Comparison of ENCODE assay signal across 11 mouse cellular contexts in the genomic region with DNA sequence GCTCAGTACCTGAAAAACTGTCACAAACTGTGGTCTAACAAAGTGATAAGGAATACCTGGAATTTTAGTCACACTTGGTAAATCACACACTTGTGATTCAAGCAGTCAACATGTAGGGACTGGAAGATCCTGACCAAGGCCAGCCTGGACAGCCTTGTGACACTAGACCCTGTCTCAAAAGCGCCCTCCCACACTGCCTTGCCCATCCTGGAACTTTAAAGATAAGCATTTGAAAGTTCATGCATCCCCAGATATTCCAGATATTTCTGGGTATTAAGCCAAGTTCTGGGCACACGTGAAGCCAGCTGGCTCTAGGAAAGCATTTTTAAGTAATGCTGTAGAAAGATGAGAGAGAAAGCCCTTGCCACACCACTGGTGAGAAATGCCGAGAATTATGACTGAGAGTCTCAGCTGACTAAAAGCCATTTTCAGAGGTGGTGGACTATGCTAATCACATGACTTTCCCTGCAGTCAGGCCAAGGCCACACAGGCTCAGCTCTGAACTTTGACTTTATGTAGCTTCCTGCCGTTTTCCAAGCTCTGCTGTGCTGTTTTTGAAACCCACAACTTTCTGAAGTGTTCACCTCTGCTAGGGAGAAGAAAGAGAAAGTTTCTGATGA. TPM values are rescaled to one million over a fixed set of nuclear protein-coding genes. Genes with fewer than 3 reads are reported as not detected.
DNase-seq lines count a peak whose midpoint lies in the region; ATAC-seq and TF ChIP-seq lines count a peak whose summit lies in the region.
"Had no signal": no experiment of that assay in that cellular context is flagged by ENCODE, and none has a peak within 500 bp of the region (broad histone marks: within the 10 kb centered on the region; RNA-seq: fewer than 3 reads in every experiment).

No protein-coding gene starts in this region.

- POLR2A ChIA-PET in Patski (lab: Charles Lee), result no interaction called here

- no peaks in the 10 kb centered on the region for H3K9me3 ChIP-seq in intestine, embryonic 16.5 days (ENCODE audit: control insufficient read depth, low read length)
- H3K9me3 ChIP-seq in intestine, embryonic 15.5 days, result no peaks in the 10 kb centered on the region
- H3K9me3 ChIP-seq in midbrain, embryonic 15.5 days, result no peaks in the 10 kb centered on the region
- H3K9me3 ChIP-seq: hindbrain, embryonic 13.5 days had no signal

- peak overlapping the region; percentile 43; the same call in 1 of the 2 replicates for H3K27ac ChIP-seq in intestine, embryonic 16.5 days (ENCODE audit: low read length)
- no peak overlapping the region for H3K27ac ChIP-seq in intestine, embryonic 15.5 days
- H3K27ac ChIP-seq in midbrain, embryonic 15.5 days, result no peak overlapping the region
- H3K27ac ChIP-seq: hindbrain, embryonic 13.5 days had no signal

- H3K4me3 ChIP-seq in intestine, embryonic 16.5 days (ENCODE audit: low read length), result no peak overlapping the region
- H3K4me3 ChIP-seq in intestine, embryonic 15.5 days (replicated peaks), result no peak overlapping the region
- H3K4me3 ChIP-seq in midbrain, embryonic 15.5 days, result no peak overlapping the region
- H3K4me3 ChIP-seq: hindbrain, embryonic 13.5 days had no signal

- in situ Hi-C loops in Patski (cut with MboI; ENCODE audit: low pct_unique_long_range_greater_than_20kb), result no loop called here

- no peak for TF ChIP-seq CTCF in Patski (IDR thresholded peaks at IDR 0.05)

- H3K36me3 ChIP-seq in intestine, embryonic 16.5 days (ENCODE audit: control insufficient read depth, insufficient read depth, low read length), result no peaks in the 10 kb centered on the region
- no peaks in the 10 kb centered on the region for H3K36me3 ChIP-seq in intestine, embryonic 15.5 days
- no peaks in the 10 kb centered on the region for H3K36me3 ChIP-seq in midbrain, embryonic 15.5 days (replicated peaks)
- H3K36me3 ChIP-seq: hindbrain, embryonic 13.5 days had no signal

- 53% methylated on average over 4 of the region's 4 CpGs for WGBS in intestine, embryonic 16.5 days
- WGBS in intestine, embryonic 15.5 days, result 64% methylated on average over 4 of the region's 4 CpGs
- WGBS in midbrain, embryonic 15.5 days, result 81% methylated on average over 4 of the region's 4 CpGs

- no peak overlapping the region for H3K9ac ChIP-seq in intestine, embryonic 16.5 days (ENCODE audit: low read depth, low read length)
- H3K9ac ChIP-seq in intestine, embryonic 15.5 days, result no peak overlapping the region
- H3K9ac ChIP-seq in midbrain, embryonic 15.5 days, result no peak overlapping the region
- H3K9ac ChIP-seq: hindbrain, embryonic 13.5 days had no signal

- 0 out of 2 replicates have a peak overlapping the region, but pooled peaks have one; percentile 3 for H3K4me2 ChIP-seq in intestine, embryonic 16.5 days (ENCODE audit: low read depth, low read length)
- no peak overlapping the region for H3K4me2 ChIP-seq in intestine, embryonic 15.5 days (replicated peaks)
- H3K4me2 ChIP-seq in midbrain, embryonic 15.5 days, result no peak overlapping the region
- H3K4me2 ChIP-seq: hindbrain, embryonic 13.5 days had no signal

- no peaks in the 10 kb centered on the region for H3K27me3 ChIP-seq in intestine, embryonic 16.5 days (replicated peaks; ENCODE audit: control insufficient read depth, insufficient read depth, low read length)
- no peaks in the 10 kb centered on the region for H3K27me3 ChIP-seq in intestine, embryonic 15.5 days (replicated peaks)
- H3K27me3 ChIP-seq in Patski, result no peaks in the 10 kb centered on the region
- no peaks in the 10 kb centered on the region for H3K27me3 ChIP-seq in midbrain, embryonic 15.5 days (replicated peaks)

- peak; percentile 20 for DNase-seq in Patski (ENCODE audit: low read depth, low spot score)
- DNase-seq in heart, postnatal 4 days, result peak; percentile 20
- DNase-seq in lung, postnatal 25 days (ENCODE audit: low spot score), result peak; percentile 24
- DNase-seq in spleen, adult 18-20 months, result no peak
- DNase-seq in embryo, embryonic 10.5 days (ENCODE audit: low spot score), result no peak
- DNase-seq: retina, postnatal 1 day had no signal

- CTCF ChIA-PET in Patski (lab: Charles Lee), result interaction anchor here (1.7 to 3.7 kb wide), 2 partner anchors 90 to 101 kb away, joined by 3 to 14 read pairs; no protein-coding TSS in a partner anchor

- peak; percentile 73 for ATAC-seq in intestine, embryonic 16.5 days
- no peak for ATAC-seq in intestine, embryonic 15.5 days
- ATAC-seq in Patski, result no peak
- ATAC-seq in midbrain, embryonic 15.5 days (replicated peaks), result no peak
- ATAC-seq: forebrain, embryonic 16.5 days had no signal

- H3K4me1 ChIP-seq in intestine, embryonic 16.5 days (ENCODE audit: control insufficient read depth, insufficient read depth, low read length), result 0 out of 2 replicates have a peak, but pooled peaks cover 4% of the 10 kb centered on the region
- no peaks in the 10 kb centered on the region for H3K4me1 ChIP-seq in intestine, embryonic 15.5 days (replicated peaks)
- H3K4me1 ChIP-seq in midbrain, embryonic 15.5 days, result no peaks in the 10 kb centered on the region
- H3K4me1 ChIP-seq: hindbrain, embryonic 13.5 days had no signal

RNA-seq across cellular contexts. Expression of a gene that starts 6.5 kb away (rescaled TPM):
- 17.7 and 18.9 TPM in 2 replicates for polyA plus RNA-seq in intestine, embryonic 16.5 days (2015; fragmentation: Nextera tagmentation; extraction: Ambion mirVana)
- polyA plus RNA-seq in intestine, embryonic 15.5 days (2015; fragmentation: Nextera tagmentation; extraction: Ambion mirVana), result 23.5 and 24.2 TPM in 2 replicates
- 27.3 TPM for polyA plus RNA-seq in Patski (2021)
- total RNA-seq in heart, postnatal 4 days (2021), result 10 to 100 TPM; 34.6 to 36.1 TPM
- polyA plus RNA-seq in midbrain, embryonic 15.5 days (2015; fragmentation: Nextera tagmentation; extraction: Ambion mirVana), result 36.9 and 38.3 TPM in 2 replicates

RNA-seq across cellular contexts. Expression of a gene that starts 32.5 kb away (rescaled TPM):
- polyA plus RNA-seq in intestine, embryonic 16.5 days (2015; fragmentation: Nextera tagmentation; extraction: Ambion mirVana), result 39.9 and 44.1 TPM in 2 replicates
- 43.3 and 43.4 TPM in 2 replicates for polyA plus RNA-seq in intestine, embryonic 15.5 days (2015; fragmentation: Nextera tagmentation; extraction: Ambion mirVana)
- polyA plus RNA-seq in Patski (2021), result 54.6 TPM
- 10 to 100 TPM; 34.8 TPM for total RNA-seq in heart, postnatal 4 days (2021)
- polyA plus RNA-seq in midbrain, embryonic 15.5 days (2015; fragmentation: Nextera tagmentation; extraction: Ambion mirVana), result 62.6 and 63.5 TPM in 2 replicates

Comparison
In these comparisons a context has a peak if more than half of its experiments do, and no peak if none do; other contexts are left out.
1. DNase-seq: peak in Patski (single experiment), heart, postnatal 4 days (single experiment) and lung, postnatal 25 days (single experiment); none in spleen, adult 18-20 months (0 of 2) and embryo, embryonic 10.5 days (single experiment).